Mouse (Mus musculus): ENCODE measurements at regions not wholly inside any gene's neighbourhood (a gene's known extent, or its start where the extent isn't known, plus 50 kb on each side); places are given as distances from the start of the nearest gene placed in this dataset.
A peak's percentile ranks its signal among the peaks of the same experiment; 100 is the strongest.
"Not testable (repeated sequence)": the region's sequence is repeated elsewhere in the genome, so short reads cannot be mapped to it uniquely, and the experiment has no call there.

DNA sequence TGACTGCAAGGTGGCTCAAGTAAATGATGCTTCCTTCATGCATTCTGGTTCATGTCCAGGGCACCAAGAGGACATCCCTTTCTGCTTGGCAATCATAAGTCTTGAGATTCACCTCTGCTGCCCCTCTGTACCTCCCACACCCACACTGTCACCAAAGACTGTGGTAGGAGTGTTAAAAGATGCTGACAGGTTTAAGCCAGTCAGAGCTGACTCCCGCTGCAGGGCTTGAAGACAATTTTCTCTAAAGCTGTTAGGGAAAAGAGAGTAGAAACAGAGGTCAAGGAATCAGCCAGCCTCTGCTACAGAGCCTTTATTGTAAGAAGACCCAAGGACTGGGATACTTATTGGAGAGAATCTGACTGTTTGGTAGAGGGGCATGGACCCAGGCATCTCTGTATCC, 254.7 kb downstream of the 1810013L24Rik start:
- Histone ChIP-seq H3K4me1 (replicated peaks; ENCODE audit: control insufficient read depth, insufficient read depth, low read length) (no peaks in the 10 kb centered on the region), H3K4me2 (no peak overlapping the region), H3K9me3 (ENCODE audit: control insufficient read depth, low read length) (no peaks in the 10 kb centered on the region), H3K27me3 (replicated peaks; ENCODE audit: control insufficient read depth, insufficient read depth, low read length) (no peaks in the 10 kb centered on the region), H3K27ac (ENCODE audit: low read depth, low read length) (no peak overlapping the region), H3K36me3 (ENCODE audit: control insufficient read depth, insufficient read depth, low read length) (no peaks in the 10 kb centered on the region), H3K4me3 (ENCODE audit: low read depth, low read length) (no peak overlapping the region), H3K9ac (ENCODE audit: low read depth, low read length) (no peak overlapping the region)
- 87% methylated on average over 1 of the region's 1 CpGs for WGBS
- ATAC-seq (replicated peaks; ENCODE audit: low FRiP score) (no peak), DNase-seq (ENCODE audit: low spot score) (no peak)

DNA sequence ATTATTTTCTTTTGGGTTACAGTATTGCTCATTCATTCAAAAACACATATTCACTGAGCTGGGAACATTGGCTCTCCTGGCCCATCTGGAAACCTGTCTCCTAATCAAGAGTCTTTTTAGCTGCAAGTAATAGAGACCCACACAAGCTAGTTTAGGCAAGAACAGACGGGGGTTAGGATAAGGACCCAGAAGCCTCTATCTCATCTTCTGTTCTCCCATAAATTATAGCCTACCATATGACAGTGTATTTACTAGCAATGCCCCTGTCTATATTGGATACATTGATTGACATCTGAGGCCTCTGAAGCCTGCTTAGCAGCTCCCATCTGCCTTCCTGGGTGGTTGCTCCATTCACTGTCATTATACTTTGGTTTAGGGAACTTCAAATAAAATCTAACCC, 255.2 kb downstream of the 1810013L24Rik start:
- 78% methylated on average over 1 of the region's 1 CpGs for WGBS
- ATAC-seq (replicated peaks; ENCODE audit: low FRiP score) (peak; percentile 64), DNase-seq (ENCODE audit: low spot score) (no peak)
- H3K36me3 ChIP-seq (ENCODE audit: control insufficient read depth, insufficient read depth, low read length) = no peaks in the 10 kb centered on the region
- H3K4me2 ChIP-seq = no peak overlapping the region
- H3K4me3 ChIP-seq (ENCODE audit: low read depth, low read length) = no peak overlapping the region
- H3K27me3 ChIP-seq (replicated peaks; ENCODE audit: control insufficient read depth, insufficient read depth, low read length) = no peaks in the 10 kb centered on the region
- H3K27ac ChIP-seq (ENCODE audit: low read depth, low read length) = peak overlapping the region; percentile 21
- H3K9ac ChIP-seq (ENCODE audit: low read depth, low read length) = no peak overlapping the region
- no peaks in the 10 kb centered on the region for H3K4me1 ChIP-seq (replicated peaks; ENCODE audit: control insufficient read depth, insufficient read depth, low read length)
- H3K9me3 ChIP-seq (ENCODE audit: control insufficient read depth, low read length) = no peaks in the 10 kb centered on the region

DNA sequence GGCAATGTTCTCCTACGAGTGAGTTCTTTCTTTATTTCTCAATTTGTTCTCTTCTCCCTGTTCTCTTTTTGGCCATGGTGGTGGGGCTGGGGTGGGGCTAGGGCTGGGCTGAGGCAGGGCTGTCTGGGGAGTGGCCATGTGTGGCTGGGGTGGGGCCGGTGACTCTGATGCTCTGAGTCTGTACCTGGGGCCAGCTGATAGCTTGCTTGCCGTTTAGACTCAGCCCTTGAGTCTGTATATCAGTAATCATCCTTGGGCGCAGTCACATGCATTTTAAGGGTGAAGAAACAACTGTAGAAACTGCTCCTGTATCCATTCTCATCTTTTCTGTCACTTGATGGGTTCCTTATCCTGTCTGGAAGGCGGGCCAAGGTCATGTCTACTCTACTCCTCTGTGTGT, 256.1 kb downstream of the 1810013L24Rik start:
- 72% methylated on average over 5 of the region's 5 CpGs for whole genome bisulfite sequencing
- Histone ChIP-seq H3K27ac (ENCODE audit: low read depth, low read length) (peak overlapping the region; percentile 88), H3K4me2 (no peak overlapping the region), H3K9me3 (ENCODE audit: control insufficient read depth, low read length) (no peaks in the 10 kb centered on the region), H3K27me3 (replicated peaks; ENCODE audit: control insufficient read depth, insufficient read depth, low read length) (no peaks in the 10 kb centered on the region), H3K36me3 (ENCODE audit: control insufficient read depth, insufficient read depth, low read length) (no peaks in the 10 kb centered on the region), H3K9ac (ENCODE audit: low read depth, low read length) (no peak overlapping the region), H3K4me3 (ENCODE audit: low read depth, low read length) (no peak overlapping the region), H3K4me1 (replicated peaks; ENCODE audit: control insufficient read depth, insufficient read depth, low read length) (no peaks in the 10 kb centered on the region)
- peak; percentile 96 for ATAC-seq (replicated peaks; ENCODE audit: low FRiP score)
- DNase-seq (ENCODE audit: low spot score) = no peak

GRCm38 (mm10) chr16:9091790-9092189, 261.9 kb downstream of the 1810013L24Rik start:
- ATAC-seq (replicated peaks; ENCODE audit: low FRiP score) = no peak
- WGBS = 78% methylated on average over 6 of the region's 6 CpGs

GRCm38 (mm10) chr16:9092191-9092848, 262.4 kb downstream of the 1810013L24Rik start:
- DNase-seq (ENCODE audit: low spot score) = no peak

More at GRCm38 (mm10) chr16:9091790-9092189, 261.9 kb downstream of the 1810013L24Rik start:
- H3K9me3 ChIP-seq (ENCODE audit: control insufficient read depth, low read length) = no peaks in the 10 kb centered on the region
- H3K9ac ChIP-seq (ENCODE audit: low read depth, low read length) = no peak overlapping the region
- no peaks in the 10 kb centered on the region for H3K27me3 ChIP-seq (replicated peaks; ENCODE audit: control insufficient read depth, insufficient read depth, low read length)
- DNase-seq (ENCODE audit: low spot score) = no peak
- H3K36me3 ChIP-seq (ENCODE audit: control insufficient read depth, insufficient read depth, low read length) = no peaks in the 10 kb centered on the region
- no peak overlapping the region for H3K4me2 ChIP-seq
- H3K4me1 ChIP-seq (replicated peaks; ENCODE audit: control insufficient read depth, insufficient read depth, low read length) = no peaks in the 10 kb centered on the region
- no peak overlapping the region for H3K27ac ChIP-seq (ENCODE audit: low read depth, low read length)
- no peak overlapping the region for H3K4me3 ChIP-seq (ENCODE audit: low read depth, low read length)

DNA sequence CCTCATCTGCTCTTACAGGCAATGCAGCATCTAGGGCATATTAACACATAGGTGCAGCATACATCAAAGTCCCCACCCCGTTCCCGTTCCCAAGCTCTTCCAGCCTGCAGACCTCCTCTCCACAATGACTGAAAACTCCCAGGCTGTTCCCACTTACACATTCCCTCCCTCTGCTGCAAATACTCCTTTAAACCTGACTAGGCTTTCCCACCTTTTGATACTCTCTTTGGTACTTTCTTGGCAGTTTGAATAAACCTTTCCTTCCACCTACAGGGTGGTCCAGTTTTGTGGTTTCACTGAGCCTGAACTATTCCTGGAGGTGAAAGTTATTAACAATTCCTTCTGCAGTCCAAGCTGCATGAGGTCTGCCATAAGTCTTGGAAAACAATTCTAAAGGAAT, 263.7 kb downstream of the 1810013L24Rik start:
- no peak overlapping the region for H3K4me2 ChIP-seq
- H3K27ac ChIP-seq (ENCODE audit: low read depth, low read length) = no peak overlapping the region
- H3K36me3 ChIP-seq (ENCODE audit: control insufficient read depth, insufficient read depth, low read length) = no peaks in the 10 kb centered on the region
- H3K4me1 ChIP-seq (replicated peaks; ENCODE audit: control insufficient read depth, insufficient read depth, low read length) = no peaks in the 10 kb centered on the region
- no peak for DNase-seq (ENCODE audit: low spot score)
- no peak overlapping the region for H3K9ac ChIP-seq (ENCODE audit: low read depth, low read length)
- H3K9me3 ChIP-seq (ENCODE audit: control insufficient read depth, low read length) = no peaks in the 10 kb centered on the region
- no peak overlapping the region for H3K4me3 ChIP-seq (ENCODE audit: low read depth, low read length)
- ATAC-seq (replicated peaks; ENCODE audit: low FRiP score) = no peak
- no peaks in the 10 kb centered on the region for H3K27me3 ChIP-seq (replicated peaks; ENCODE audit: control insufficient read depth, insufficient read depth, low read length)
- WGBS = 56% methylated on average over 2 of the region's 2 CpGs

More at GRCm38 (mm10) chr16:9092191-9092848, 262.4 kb downstream of the 1810013L24Rik start:
- no peak overlapping the region for H3K27ac ChIP-seq (ENCODE audit: low read depth, low read length)
- H3K4me3 ChIP-seq (ENCODE audit: low read depth, low read length) = no peak overlapping the region
- H3K9me3 ChIP-seq (ENCODE audit: control insufficient read depth, low read length) = no peaks in the 10 kb centered on the region
- no peaks in the 10 kb centered on the region for H3K27me3 ChIP-seq (replicated peaks; ENCODE audit: control insufficient read depth, insufficient read depth, low read length)
- no peak overlapping the region for H3K4me2 ChIP-seq
- no peaks in the 10 kb centered on the region for H3K36me3 ChIP-seq (ENCODE audit: control insufficient read depth, insufficient read depth, low read length)
- ATAC-seq (replicated peaks; ENCODE audit: low FRiP score) = no peak
- H3K4me1 ChIP-seq (replicated peaks; ENCODE audit: control insufficient read depth, insufficient read depth, low read length) = no peaks in the 10 kb centered on the region
- 47% methylated on average over 11 of the region's 11 CpGs for WGBS
- no peak overlapping the region for H3K9ac ChIP-seq (ENCODE audit: low read depth, low read length)

- WGBS = 44% methylated on average over 5 of the region's 5 CpGs
- ATAC-seq (replicated peaks; ENCODE audit: low FRiP score) (no peak), DNase-seq (ENCODE audit: low spot score) (no peak)
- H3K4me2 ChIP-seq = no peak overlapping the region
- no peak overlapping the region for H3K9ac ChIP-seq (ENCODE audit: low read depth, low read length)
- no peaks in the 10 kb centered on the region for H3K27me3 ChIP-seq (replicated peaks; ENCODE audit: control insufficient read depth, insufficient read depth, low read length)
- no peaks in the 10 kb centered on the region for H3K36me3 ChIP-seq (ENCODE audit: control insufficient read depth, insufficient read depth, low read length)
- no peaks in the 10 kb centered on the region for H3K4me1 ChIP-seq (replicated peaks; ENCODE audit: control insufficient read depth, insufficient read depth, low read length)
- H3K27ac ChIP-seq (ENCODE audit: low read depth, low read length) = no peak overlapping the region
- no peaks in the 10 kb centered on the region for H3K9me3 ChIP-seq (ENCODE audit: control insufficient read depth, low read length)
- no peak overlapping the region for H3K4me3 ChIP-seq (ENCODE audit: low read depth, low read length)
Measured at GRCm38 (mm10) chr16:9094201-9094600, 264.3 kb downstream of the 1810013L24Rik start.

GRCm38 (mm10) chr16:9106211-9106610, 276.3 kb downstream of the 1810013L24Rik start:
- Histone ChIP-seq H3K4me1 (replicated peaks; ENCODE audit: control insufficient read depth, insufficient read depth, low read length) (no peaks in the 10 kb centered on the region), H3K27ac (ENCODE audit: low read depth, low read length) (no peak overlapping the region), H3K9ac (ENCODE audit: low read depth, low read length) (no peak overlapping the region), H3K9me3 (ENCODE audit: control insufficient read depth, low read length) (peaks cover 2% of the 10 kb centered on the region; the same call in 1 of the 2 replicates), H3K4me2 (no peak overlapping the region), H3K4me3 (ENCODE audit: low read depth, low read length) (no peak overlapping the region), H3K27me3 (replicated peaks; ENCODE audit: control insufficient read depth, insufficient read depth, low read length) (no peaks in the 10 kb centered on the region), H3K36me3 (ENCODE audit: control insufficient read depth, insufficient read depth, low read length) (no peaks in the 10 kb centered on the region)
- 90% methylated on average over 11 of the region's 11 CpGs for WGBS
- ATAC-seq (replicated peaks; ENCODE audit: low FRiP score) (no peak), DNase-seq (ENCODE audit: low spot score) (no peak)

DNA sequence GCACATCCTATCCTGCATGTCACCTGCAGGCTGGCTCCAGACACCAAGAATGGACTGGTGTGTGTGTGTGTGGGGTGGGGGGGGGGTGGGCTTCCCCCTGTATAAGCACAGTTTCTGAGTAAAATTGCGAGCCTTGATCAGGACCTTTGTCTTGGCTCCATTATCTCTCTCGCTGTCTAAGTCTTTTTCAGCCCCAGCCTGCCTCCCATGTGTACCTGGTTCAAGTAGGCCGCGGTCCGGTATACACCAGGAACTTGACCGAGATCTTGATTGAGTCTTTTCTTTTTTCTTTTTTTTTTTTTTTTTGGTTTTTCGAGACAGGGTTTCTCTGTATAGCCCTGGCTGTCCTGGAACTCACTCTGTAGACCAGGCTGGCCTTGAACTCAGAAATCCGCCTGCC, 276.8 kb downstream of the 1810013L24Rik start:
- H3K27ac ChIP-seq (ENCODE audit: low read depth, low read length); H3K4me2 ChIP-seq; H3K4me3 ChIP-seq (ENCODE audit: low read depth, low read length); H3K4me1 ChIP-seq (replicated peaks; ENCODE audit: control insufficient read depth, insufficient read depth, low read length); H3K27me3 ChIP-seq (replicated peaks; ENCODE audit: control insufficient read depth, insufficient read depth, low read length); H3K9ac ChIP-seq (ENCODE audit: low read depth, low read length); H3K9me3 ChIP-seq (ENCODE audit: control insufficient read depth, low read length); ATAC-seq (replicated peaks; ENCODE audit: low FRiP score); DNase-seq (ENCODE audit: low spot score); H3K36me3 ChIP-seq (ENCODE audit: control insufficient read depth, insufficient read depth, low read length): not testable (repeated sequence)
- 76% methylated on average over 8 of the region's 8 CpGs for WGBS
